Mouse (Mus musculus): ENCODE measurements around the gene Rbmx.

- TF ChIP-seq CTCF (IDR thresholded peaks at IDR 0.05; ENCODE audit: borderline replicate concordance, insufficient read depth, low read length) (no peak), POLR2A (IDR thresholded peaks at IDR 0.05; ENCODE audit: low read depth, low read length) (peak; percentile 94)
Observed at GRCm38 (mm10) chrX:57392367-57393246, at the start of gene Rbmx.

Measured in embryonic fibroblast, embryonic 13.5 days (primary cell).